Mouse (Mus musculus) heart, adult 2 months (tissue): ENCODE measurements at regions not wholly inside any gene's neighbourhood (a gene's known extent, or its start where the extent isn't known, plus 50 kb on each side); places are given as distances from the start of the nearest gene placed in this dataset.

Source experiments
- CTCF ChIP-seq: fragments of 200-600 bp; IDR thresholded peaks from 2 replicates; pipeline ENCODE4 v1.8.1; 2022; ENCODE audit warnings: antibody characterized with exemption, mild to moderate bottlenecking, moderate library complexity
- POLR2A ChIP-seq: fragments of 200-500 bp; IDR thresholded peaks from 2 replicates; pipeline ENCODE4 v1.6.1; 2011; ENCODE audit warnings: mild to moderate bottlenecking, low read depth, low read length, control low read depth; ENCODE audit not compliant: insufficient read depth

DNA sequence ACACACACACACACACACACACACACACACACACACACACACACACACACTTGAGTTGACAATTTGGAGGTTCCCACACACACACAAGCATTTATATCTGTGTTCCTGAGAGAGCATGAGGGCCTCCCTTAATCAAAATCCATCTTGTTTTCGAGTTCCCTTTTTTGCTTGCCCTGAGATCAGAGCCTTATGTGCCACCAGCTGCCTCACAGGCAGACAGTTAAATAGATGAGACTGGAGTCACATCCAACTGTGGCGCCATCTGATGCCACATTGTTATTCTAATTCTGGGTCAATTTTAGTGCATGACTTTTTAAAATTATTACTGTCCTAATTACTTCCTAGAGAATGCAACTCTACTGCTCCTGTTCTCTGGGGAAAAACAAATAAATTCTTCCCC is 91.2 kb upstream of the Syndig1 start:
- TF ChIP-seq POLR2A (no peak), CTCF (no peak)
